Mouse (Mus musculus) granulocyte monocyte progenitor cell, adult 5-6 weeks (primary cell): ENCODE data around the gene Olfr120. TPM values are rescaled to one million over a fixed set of nuclear protein-coding genes. Genes with fewer than 3 reads are reported as not detected.
"Not testable (repeated sequence)": the region's sequence is repeated elsewhere in the genome, so short reads cannot be mapped to it uniquely, and the experiment has no call there.

Experiments
- ATAC-seq: replicated peaks from 2 replicates; pipeline ENCODE4 v1.8.0; 2016; ENCODE audit warnings: mild to moderate bottlenecking, moderate TSS enrichment, inconsistent platforms; ENCODE audit not compliant: poor library complexity, severe bottlenecking
- total RNA-seq, 2 experiments: library from RNA; stranded (forward) in 1 of 2; stranded (reverse) in 1 of 2; fragments of 200-712, 200-1000 nt in 1 of 2; fragments of >200 nt in 1 of 2; fragmentation: Nextera tagmentation in 1 of 2; gene quantifications; 2 replicates each; pipeline ENCODE4 v1.2.3; 2014 to 2017

The Olfr120 gene
- not detected in 2 replicates for total RNA-seq (2014; fragmentation: Nextera tagmentation)
- not detected in 2 replicates for total RNA-seq (2017)

DNA sequence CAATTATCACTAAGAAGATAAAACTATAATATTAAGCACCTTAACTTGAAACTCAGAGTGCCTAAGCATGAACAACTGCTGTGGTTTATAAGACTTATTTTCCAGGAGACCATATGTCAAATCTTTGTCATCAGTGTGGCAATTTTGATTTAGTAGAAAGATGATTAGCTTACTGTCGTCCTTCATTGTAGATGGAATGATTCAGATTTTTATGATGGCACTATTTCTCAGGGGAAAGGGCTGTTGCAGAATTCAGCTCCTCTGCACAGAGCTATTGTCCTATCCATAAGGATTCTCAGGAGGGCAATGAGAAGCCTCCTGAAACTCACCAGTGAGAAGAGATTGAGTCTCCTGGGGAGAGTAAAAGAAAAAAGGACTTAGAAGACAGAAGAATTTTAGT is at the start of gene Olfr120:
Olfr120 (plus strand) TSS at position 301 of the 400 bp plus-strand sequence.
- no peak for ATAC-seq

DNA sequence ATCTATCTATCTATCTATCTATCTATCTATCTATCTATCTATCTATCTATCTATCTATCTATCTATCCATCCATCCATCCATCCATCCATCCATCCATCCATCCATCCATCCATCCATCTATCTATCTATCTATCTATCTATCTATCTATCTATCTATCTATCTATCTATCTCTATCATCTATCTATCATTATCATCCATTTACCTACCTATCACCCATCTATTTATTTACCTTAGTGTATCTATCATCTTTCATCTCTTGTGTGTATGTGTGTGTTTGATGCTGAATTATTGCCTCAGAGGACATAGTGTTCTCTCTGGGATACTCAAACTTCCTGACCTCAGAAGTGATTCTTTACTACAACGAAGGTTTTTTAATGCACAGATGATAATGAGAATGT is 25.3 kb upstream of the Olfr120 start, which contains the start of gene Olfr119:
Olfr119 (plus strand) TSS at position 301 of the 400 bp plus-strand sequence.
- ATAC-seq = not testable (repeated sequence)

DNA sequence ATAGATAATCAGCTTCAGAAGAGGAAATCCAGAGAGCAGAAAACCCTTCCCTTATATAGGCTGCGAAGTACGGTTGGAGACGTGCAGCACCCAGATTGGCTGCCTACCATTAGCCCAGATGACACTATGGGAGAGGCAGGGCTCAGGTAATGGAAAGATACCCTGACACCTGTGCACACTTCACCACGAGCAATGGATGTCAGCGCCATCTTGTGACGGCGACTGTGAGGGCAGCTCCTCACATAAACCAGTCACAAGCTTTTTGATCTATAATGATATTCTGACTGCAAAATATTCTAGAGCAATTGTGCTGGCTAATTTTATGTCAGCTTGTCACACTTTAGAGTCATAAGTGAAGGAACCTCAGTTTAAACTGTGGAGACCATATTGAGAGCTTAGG is 16.5 kb downstream of the Olfr120 start:
- ATAC-seq = no peak

DNA sequence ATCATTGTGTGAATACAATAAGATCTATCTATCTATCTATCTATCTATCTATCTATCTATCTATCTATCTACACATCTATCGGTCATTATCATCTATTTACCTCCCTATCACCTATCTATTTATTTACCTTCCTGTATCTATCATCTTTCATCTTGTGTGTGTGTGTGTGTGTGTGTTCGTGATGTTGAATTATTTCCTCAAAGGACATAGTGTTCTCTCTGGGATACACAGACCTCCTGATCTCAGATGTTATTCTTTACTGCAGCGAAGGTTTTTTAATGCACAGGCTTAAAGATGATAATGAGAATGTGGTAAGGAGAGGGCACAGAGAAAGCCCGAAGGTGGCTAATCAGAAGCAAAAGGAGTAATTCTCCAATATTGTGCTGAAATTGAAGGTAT is 46.7 kb downstream of the Olfr120 start, which contains the start of gene Olfr122:
Olfr122 (plus strand) TSS at position 301 of the 400 bp plus-strand sequence.
- no peak for ATAC-seq

Other genes starting within 250 kb of the Olfr120 start
- gene H2-M2, start 238.3 kb upstream of the Olfr120 start, total RNA-seq (2014; fragmentation: Nextera tagmentation) = not detected in 2 replicates
- gene H2-M2, start 238.3 kb upstream of the Olfr120 start, total RNA-seq (2017) = not detected in 2 replicates
- gene Olfr110, start 229.3 kb upstream of the Olfr120 start, total RNA-seq (2014; fragmentation: Nextera tagmentation) = not detected in 2 replicates
- not detected in 2 replicates for gene Olfr110, start 229.3 kb upstream of the Olfr120 start, total RNA-seq (2017)
- gene Olfr111, start 213.8 kb upstream of the Olfr120 start, total RNA-seq (2014; fragmentation: Nextera tagmentation) = not detected in 2 replicates
- gene Olfr111, start 213.8 kb upstream of the Olfr120 start, total RNA-seq (2017) = not detected in 2 replicates
- not detected in 2 replicates for gene Olfr112, start 152.4 kb upstream of the Olfr120 start, total RNA-seq (2014; fragmentation: Nextera tagmentation)
- gene Olfr112, start 152.4 kb upstream of the Olfr120 start, total RNA-seq (2017) = not detected in 2 replicates
- gene Olfr113, start 144.1 kb upstream of the Olfr120 start, total RNA-seq (2014; fragmentation: Nextera tagmentation) = not detected in 2 replicates
- not detected in 2 replicates for gene Olfr113, start 144.1 kb upstream of the Olfr120 start, total RNA-seq (2017)
- not detected in 2 replicates for gene Olfr114, start 129.1 kb upstream of the Olfr120 start, total RNA-seq (2014; fragmentation: Nextera tagmentation)
- gene Olfr114, start 129.1 kb upstream of the Olfr120 start, total RNA-seq (2017) = not detected in 2 replicates
- not detected in 2 replicates for gene Olfr115, start 94.7 kb upstream of the Olfr120 start, total RNA-seq (2014; fragmentation: Nextera tagmentation)
- not detected in 2 replicates for gene Olfr115, start 94.7 kb upstream of the Olfr120 start, total RNA-seq (2017)
- not detected in 2 replicates for gene Olfr116, start 94.6 kb upstream of the Olfr120 start, total RNA-seq (2014; fragmentation: Nextera tagmentation)
- not detected in 2 replicates for gene Olfr116, start 94.6 kb upstream of the Olfr120 start, total RNA-seq (2017)
- not detected in 2 replicates for gene Olfr117, start 58.0 kb upstream of the Olfr120 start, total RNA-seq (2014; fragmentation: Nextera tagmentation)
- not detected in 2 replicates for gene Olfr117, start 58.0 kb upstream of the Olfr120 start, total RNA-seq (2017)
- gene Olfr118, start 54.8 kb upstream of the Olfr120 start, total RNA-seq (2014; fragmentation: Nextera tagmentation) = not detected in 2 replicates
- not detected in 2 replicates for gene Olfr118, start 54.8 kb upstream of the Olfr120 start, total RNA-seq (2017)
- gene Olfr119, start 25.2 kb upstream of the Olfr120 start, total RNA-seq (2014; fragmentation: Nextera tagmentation) = not detected in 2 replicates
- not detected in 2 replicates for gene Olfr119, start 25.2 kb upstream of the Olfr120 start, total RNA-seq (2017)
- gene Olfr121, start 27.0 kb downstream of the Olfr120 start, total RNA-seq (2014; fragmentation: Nextera tagmentation) = not detected in 2 replicates
- not detected in 2 replicates for gene Olfr121, start 27.0 kb downstream of the Olfr120 start, total RNA-seq (2017)
- gene Olfr122, start 46.8 kb downstream of the Olfr120 start, total RNA-seq (2014; fragmentation: Nextera tagmentation) = not detected in 2 replicates
- gene Olfr122, start 46.8 kb downstream of the Olfr120 start, total RNA-seq (2017) = not detected in 2 replicates
- not detected in 2 replicates for gene Olfr123, start 71.7 kb downstream of the Olfr120 start, total RNA-seq (2014; fragmentation: Nextera tagmentation)
- gene Olfr123, start 71.7 kb downstream of the Olfr120 start, total RNA-seq (2017) = not detected in 2 replicates
- gene Olfr124, start 78.1 kb downstream of the Olfr120 start, total RNA-seq (2014; fragmentation: Nextera tagmentation) = not detected in 2 replicates
- not detected in 2 replicates for gene Olfr124, start 78.1 kb downstream of the Olfr120 start, total RNA-seq (2017)
- not detected in 2 replicates for gene Olfr125, start 111.1 kb downstream of the Olfr120 start, total RNA-seq (2014; fragmentation: Nextera tagmentation)
- gene Olfr125, start 111.1 kb downstream of the Olfr120 start, total RNA-seq (2017) = not detected in 2 replicates
- not detected in 2 replicates for gene Olfr126, start 125.7 kb downstream of the Olfr120 start, total RNA-seq (2014; fragmentation: Nextera tagmentation)
- gene Olfr126, start 125.7 kb downstream of the Olfr120 start, total RNA-seq (2017) = not detected in 2 replicates
- gene Olfr127, start 178.6 kb downstream of the Olfr120 start, total RNA-seq (2014; fragmentation: Nextera tagmentation) = not detected in 2 replicates
- not detected in 2 replicates for gene Olfr127, start 178.6 kb downstream of the Olfr120 start, total RNA-seq (2017)
- not detected in 2 replicates for gene Olfr128, start 198.7 kb downstream of the Olfr120 start, total RNA-seq (2014; fragmentation: Nextera tagmentation)
- not detected in 2 replicates for gene Olfr128, start 198.7 kb downstream of the Olfr120 start, total RNA-seq (2017)
- gene Olfr761, start 231.3 kb downstream of the Olfr120 start, total RNA-seq (2014; fragmentation: Nextera tagmentation) = not detected in 2 replicates
- not detected in 2 replicates for gene Olfr761, start 231.3 kb downstream of the Olfr120 start, total RNA-seq (2017)